Mouse (Mus musculus): ENCODE results near the gene Mnt.

Gene Mnt

GRCm38 (mm10) chr11:74831606-74832451 lies 1.1 kb downstream of the Mnt start:
- DNase-seq (ENCODE audit: low spot score in 2 of 2): peak; percentile 98

GRCm38 (mm10) chr11:74832503-74833143 lies 1.9 kb downstream of the Mnt start:
- DNase-seq (ENCODE audit: low spot score in 2 of 2): peak; percentile 70 to 84

GRCm38 (mm10) chr11:74833536-74834358 lies 3.0 kb downstream of the Mnt start:
- DNase-seq (ENCODE audit: low spot score in 2 of 2): peak in 1 of 2 experiments; percentile 59

- peak in 1 of 2 experiments; percentile 62 for DNase-seq (ENCODE audit: low spot score in 2 of 2)
These were observed 3.6 kb downstream of the Mnt start for GRCm38 (mm10) chr11:74834359-74834638.

GRCm38 (mm10) chr11:74834650-74835277 lies 4.0 kb downstream of the Mnt start:
- peak in 1 of 2 experiments; percentile 58 for DNase-seq (ENCODE audit: low spot score in 2 of 2)

GRCm38 (mm10) chr11:74835593-74836224 lies 5.0 kb downstream of the Mnt start:
- peak in 1 of 2 experiments; percentile 55 for DNase-seq (ENCODE audit: low spot score in 2 of 2)

GRCm38 (mm10) chr11:74836225-74837055 lies 5.7 kb downstream of the Mnt start:
- DNase-seq (ENCODE audit: low spot score in 2 of 2): peak in 1 of 2 experiments; percentile 71

- DNase-seq (ENCODE audit: low spot score in 2 of 2): peak in 1 of 2 experiments; percentile 59
These were observed 6.5 kb downstream of the Mnt start for GRCm38 (mm10) chr11:74837056-74837693.

GRCm38 (mm10) chr11:74837694-74838431 lies 7.1 kb downstream of the Mnt start:
- peak; percentile 95 to 96 for DNase-seq (ENCODE audit: low spot score in 2 of 2)

GRCm38 (mm10) chr11:74838441-74838840 lies 7.7 kb downstream of the Mnt start:
- peak; percentile 95 to 96 for DNase-seq (ENCODE audit: low spot score in 2 of 2)

GRCm38 (mm10) chr11:74838971-74839370 lies 8.3 kb downstream of the Mnt start:
- DNase-seq (ENCODE audit: low spot score in 2 of 2): peak; percentile 67 to 75

GRCm38 (mm10) chr11:74839860-74840715 lies 9.4 kb downstream of the Mnt start:
- peak in 1 of 2 experiments; percentile 57 for DNase-seq (ENCODE audit: low spot score in 2 of 2)

- DNase-seq (ENCODE audit: low spot score in 2 of 2): peak in 1 of 2 experiments; percentile 56
These were observed 10.0 kb downstream of the Mnt start for GRCm38 (mm10) chr11:74840739-74841138.

GRCm38 (mm10) chr11:74841366-74841765 lies 10.6 kb downstream of the Mnt start:
- peak in 1 of 2 experiments; percentile 59 for DNase-seq (ENCODE audit: low spot score in 2 of 2)

GRCm38 (mm10) chr11:74842045-74842444 lies 11.3 kb downstream of the Mnt start:
- DNase-seq (ENCODE audit: low spot score in 2 of 2): no peak

- DNase-seq (ENCODE audit: low spot score in 2 of 2): no peak
These were observed 12.1 kb downstream of the Mnt start for GRCm38 (mm10) chr11:74842656-74843434.

- DNase-seq (ENCODE audit: low spot score in 2 of 2): no peak
These were observed 12.7 kb downstream of the Mnt start for GRCm38 (mm10) chr11:74843435-74843714.

GRCm38 (mm10) chr11:74843761-74844160 lies 13.0 kb downstream of the Mnt start:
- no peak for DNase-seq (ENCODE audit: low spot score in 2 of 2)
